Mouse (Mus musculus) gastrocnemius, postnatal 10 days (tissue): Measurements from ENCODE around the gene Gnb1. TPM values are rescaled to one million over a fixed set of nuclear protein-coding genes. Genes with fewer than 3 reads are reported as not detected.

Experiments used
- DNase-seq: peaks from one replicate; pipeline ENCODE4 v3.0.0; 2021; ENCODE audit warnings: mixed read lengths
- total RNA-seq, 2 experiments: library from RNA; stranded (reverse); gene quantifications; 2 replicates each; pipeline ENCODE4 v1.2.3; 2021

Gene Gnb1
- total RNA-seq, 2 experiments from 2014 or later: 156 to 177 TPM

GRCm38 (mm10) chr4:155482733-155483540 lies 8.2 kb upstream of the Gnb1 start:
- DNase-seq: no peak

DNA sequence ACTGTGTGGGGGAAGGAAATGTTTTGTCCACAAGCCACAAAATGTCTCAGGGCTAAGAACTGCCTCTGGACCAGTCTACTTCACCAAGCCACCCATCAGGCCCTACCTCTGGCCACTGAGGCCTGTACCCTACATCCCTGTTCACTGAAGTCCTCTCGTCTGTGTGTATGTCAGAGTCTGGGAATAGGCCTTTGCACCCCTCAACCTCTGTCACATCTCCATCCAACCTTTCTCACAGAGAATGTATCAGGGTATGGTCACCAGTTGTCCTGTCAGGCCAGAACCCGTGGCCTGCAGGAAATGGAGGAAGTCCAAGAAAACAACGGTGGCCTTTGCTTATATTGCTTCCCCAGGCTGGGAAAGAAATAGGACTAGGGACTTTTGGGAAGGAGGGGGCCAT lies 5.6 kb upstream of the Gnb1 start:
- no peak for DNase-seq

- DNase-seq: no peak
Observed at GRCm38 (mm10) chr4:155487746-155488145, 3.4 kb upstream of the Gnb1 start.

GRCm38 (mm10) chr4:155488232-155489025 lies 2.7 kb upstream of the Gnb1 start:
- no peak for DNase-seq

DNA sequence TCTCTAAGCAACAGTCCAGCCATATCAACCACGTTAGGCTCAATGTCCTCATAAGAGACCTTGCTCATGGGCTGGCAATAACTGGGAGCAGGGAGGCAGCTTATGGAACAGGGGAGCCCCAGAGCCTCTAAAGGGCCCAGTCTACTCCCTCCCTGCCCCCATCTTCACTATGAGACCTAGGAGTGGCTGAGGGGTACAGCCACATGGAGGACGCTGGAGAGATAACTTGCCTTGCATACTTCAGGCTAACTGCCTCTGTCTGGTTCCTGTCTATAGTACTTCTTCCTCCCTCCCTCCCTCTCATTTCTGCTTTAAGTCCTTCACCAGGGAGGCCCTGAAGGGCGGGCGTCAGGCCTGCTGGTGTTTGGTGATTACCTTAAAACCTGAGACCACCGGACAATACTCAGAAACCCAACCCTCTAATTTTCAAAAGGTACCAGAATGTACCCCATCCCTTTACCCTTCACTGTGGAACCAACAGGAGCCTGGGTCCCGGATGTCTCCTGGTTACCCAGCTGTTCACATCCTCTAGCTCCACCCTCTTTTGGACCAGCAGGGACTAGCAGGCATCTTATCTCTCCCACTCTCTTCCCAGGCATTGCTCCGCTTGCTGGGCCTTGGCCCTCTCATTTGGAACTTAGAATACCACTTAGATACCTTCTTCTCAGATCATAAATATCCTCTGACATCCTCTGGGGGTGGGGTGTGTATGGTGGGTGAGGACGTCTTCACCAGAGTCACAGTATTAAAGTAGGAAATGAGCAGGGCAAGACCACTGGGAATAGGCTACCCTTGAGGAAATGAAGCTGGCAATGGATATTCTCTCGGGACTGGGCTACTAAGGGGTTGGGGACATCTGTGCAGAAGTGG lies 1.8 kb upstream of the Gnb1 start:
- DNase-seq: no peak

GRCm38 (mm10) chr4:155490456-155490855 lies 705 bp upstream of the Gnb1 start:
- no peak for DNase-seq

DNA sequence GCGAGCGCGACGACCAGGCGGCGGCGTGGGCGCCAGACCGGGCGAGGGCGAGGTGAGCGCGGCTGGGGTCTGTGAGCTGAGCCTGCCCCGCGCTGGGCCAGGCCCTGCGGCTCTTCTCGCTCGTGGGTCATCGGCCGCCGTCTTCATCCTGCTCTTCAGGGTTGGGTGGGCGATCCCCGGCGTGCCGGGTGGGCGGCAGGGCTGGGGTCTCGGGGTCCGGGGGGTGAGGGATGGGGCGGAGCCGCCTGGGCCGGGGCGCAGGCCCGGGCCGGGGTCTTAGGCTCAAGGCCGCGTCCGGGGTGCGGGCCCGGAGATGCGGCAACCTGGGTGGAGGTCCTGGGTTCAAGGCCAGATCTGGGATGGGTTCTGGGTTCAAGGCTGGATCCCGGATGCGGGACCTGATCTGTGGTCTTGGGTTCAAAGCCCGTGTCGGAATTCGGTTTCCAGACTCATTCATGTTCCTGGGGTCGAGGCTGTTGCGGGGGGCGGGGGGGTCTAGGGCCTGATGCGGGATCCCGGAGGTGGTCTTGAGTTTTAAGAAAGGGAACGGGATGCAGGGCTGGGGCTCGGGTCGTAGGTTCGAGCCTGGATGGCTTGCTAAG lies 469 bp downstream of the Gnb1 start:
- no peak for DNase-seq

- DNase-seq: peak; percentile 60
Observed at GRCm38 (mm10) chr4:155492131-155492633, 1.0 kb downstream of the Gnb1 start.

- no peak for DNase-seq
Observed at GRCm38 (mm10) chr4:155494891-155495290, 3.7 kb downstream of the Gnb1 start.

- no peak for DNase-seq
Observed at GRCm38 (mm10) chr4:155497963-155498362, 6.8 kb downstream of the Gnb1 start.

DNA sequence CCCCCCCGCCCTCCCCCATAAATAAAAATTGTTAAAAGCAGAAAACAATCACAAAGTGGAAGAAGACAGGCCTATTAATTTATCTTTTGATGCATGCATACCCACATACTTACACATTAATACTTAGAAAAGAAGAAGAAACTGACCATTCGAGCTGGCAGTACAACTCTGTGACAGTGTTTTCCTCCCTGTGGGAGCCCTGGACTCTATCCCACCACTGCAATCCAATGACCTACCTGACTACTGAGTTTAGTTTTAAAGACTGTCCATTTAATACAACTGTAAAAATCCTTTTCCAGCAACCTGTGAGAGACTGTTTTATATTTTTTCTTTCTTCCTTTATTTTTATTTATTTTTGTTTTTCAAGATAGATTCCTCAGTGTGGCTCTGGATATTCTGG lies 10.0 kb downstream of the Gnb1 start:
- no peak for DNase-seq

DNA sequence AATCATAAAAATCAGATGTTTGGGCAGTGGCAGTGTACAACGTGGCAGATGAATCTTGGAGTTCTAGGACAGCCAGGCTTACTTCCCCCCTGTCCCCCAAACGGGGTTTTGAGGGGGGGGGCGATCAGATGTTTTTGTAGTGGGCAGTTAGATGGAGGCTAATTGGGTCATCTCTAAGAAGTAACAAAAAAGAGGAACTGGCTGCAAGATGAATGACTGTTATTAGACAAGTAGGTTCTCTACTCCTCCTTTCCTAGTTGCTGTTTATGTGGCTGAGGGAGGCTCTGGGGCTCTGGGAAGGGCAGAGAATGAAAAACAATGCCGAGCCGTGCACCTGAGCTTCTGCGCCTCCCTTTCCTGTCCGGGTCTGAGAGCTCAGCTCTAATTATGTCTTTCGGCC lies 13.9 kb downstream of the Gnb1 start:
- no peak for DNase-seq

DNA sequence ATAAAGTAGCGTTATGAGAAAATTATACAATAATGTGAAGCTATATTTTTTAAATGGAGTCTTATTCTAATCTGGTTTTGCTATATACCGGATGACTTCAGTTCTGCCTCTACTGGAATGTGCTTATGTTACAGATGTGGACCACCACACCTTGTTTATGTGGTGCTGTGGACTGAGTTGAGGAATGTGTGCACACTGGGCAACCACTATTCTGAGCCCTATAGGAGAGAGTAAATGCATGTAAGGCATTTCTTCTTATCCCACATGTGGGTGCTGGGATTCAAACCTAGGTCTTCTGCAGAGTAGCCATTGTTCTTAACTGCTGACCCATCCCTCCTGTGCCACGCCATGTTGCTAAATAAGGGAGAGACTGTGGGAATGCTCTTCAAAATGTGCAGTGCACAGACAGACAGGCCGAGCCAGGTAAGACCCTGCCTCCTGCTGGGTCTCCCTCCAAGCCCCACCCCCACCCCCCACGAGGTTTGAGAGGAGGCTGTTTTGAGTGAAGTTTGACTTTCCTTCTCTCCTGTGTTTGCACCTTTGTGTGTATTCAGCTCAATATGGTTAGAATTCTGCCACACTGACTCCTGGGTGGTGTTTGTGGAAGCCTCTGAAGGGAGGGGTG lies 14.6 kb downstream of the Gnb1 start:
- no peak for DNase-seq

DNA sequence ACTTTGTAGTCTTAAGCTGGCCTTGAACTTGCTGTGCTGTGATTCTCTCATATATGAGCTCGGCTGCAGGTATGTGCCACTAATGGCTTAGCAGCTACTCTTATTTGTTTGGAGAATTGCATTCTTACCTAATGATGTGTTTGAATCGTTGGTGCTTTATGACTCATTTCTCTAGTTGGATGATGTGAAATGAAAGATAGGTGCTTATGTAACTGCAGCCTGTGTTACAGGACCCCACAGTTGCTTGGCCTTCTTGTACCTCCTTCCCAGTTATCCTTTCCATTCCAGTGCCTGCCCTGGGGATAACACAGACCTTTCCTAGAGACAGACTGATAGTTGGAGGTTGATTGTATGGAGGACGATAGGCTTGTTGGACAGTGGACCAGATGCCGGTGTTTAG lies 17.5 kb downstream of the Gnb1 start:
- no peak for DNase-seq

DNA sequence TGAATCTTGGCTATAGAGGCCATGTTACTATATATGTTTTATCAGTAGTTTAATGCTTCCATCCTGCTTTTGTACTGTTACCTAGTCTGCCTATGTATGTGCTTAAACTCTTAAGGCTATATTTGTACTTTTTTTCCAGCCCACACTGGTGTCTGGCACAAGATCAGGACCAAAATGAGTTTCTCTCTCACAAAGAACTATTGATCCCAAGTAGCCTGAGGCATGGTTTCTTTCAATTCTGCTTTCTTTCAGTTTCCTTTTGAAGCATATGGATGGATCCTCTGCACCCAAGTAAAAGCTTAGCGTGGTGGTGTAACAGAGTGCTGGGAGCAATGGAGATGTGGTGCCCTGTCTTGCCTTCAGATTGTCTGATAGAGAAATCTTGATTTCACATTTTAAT lies 19.8 kb downstream of the Gnb1 start:
- DNase-seq: no peak

GRCm38 (mm10) chr4:155514810-155515209 lies 23.6 kb downstream of the Gnb1 start:
- DNase-seq: no peak

DNA sequence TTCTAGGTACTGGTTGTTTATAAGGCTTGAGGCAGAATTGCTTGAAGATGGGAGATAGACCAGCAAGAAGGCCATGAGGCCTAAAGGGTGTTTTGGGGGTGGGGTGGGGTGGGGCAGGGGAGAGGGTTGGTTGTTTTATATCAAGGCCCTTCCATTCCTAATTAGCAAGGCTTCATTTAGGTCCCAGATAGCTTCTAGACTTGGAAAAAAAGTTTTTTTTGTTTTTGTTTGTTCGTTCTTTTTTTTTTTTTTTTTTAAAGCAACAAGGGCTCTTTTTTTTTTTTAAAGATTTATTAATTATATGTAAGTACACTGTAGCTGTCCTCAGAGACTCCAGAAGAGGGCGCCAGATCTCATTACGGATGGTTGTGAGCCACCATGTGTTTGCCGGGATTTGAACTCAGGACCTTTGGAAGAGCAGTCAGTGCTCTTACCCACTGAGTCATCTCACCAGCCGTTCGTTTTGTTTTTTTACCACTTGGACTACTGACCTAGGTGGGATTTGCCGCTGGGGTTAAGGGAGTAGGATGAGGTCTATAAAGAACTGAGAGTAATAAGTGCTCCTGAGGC lies 26.9 kb downstream of the Gnb1 start:
- DNase-seq: no peak

DNA sequence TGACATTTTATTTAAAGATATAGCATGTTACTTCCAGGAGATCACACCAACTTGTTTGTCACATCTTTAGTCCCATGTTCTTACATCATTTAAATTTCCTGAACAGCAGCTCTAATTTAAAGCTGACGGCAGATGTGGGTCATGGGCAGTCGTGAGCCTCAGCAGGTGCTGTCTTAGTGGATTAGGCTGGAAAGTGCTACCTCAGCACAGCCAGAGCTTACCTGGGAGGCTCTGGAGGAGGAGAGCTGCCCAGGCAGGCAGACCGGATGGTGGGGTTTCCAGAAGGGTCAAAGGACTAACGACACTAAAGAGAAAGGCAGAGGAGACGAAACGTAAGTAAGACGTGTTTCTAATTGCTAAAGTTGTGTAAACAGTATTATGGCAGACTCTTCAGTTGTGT lies 31.2 kb downstream of the Gnb1 start:
- DNase-seq: no peak

DNA sequence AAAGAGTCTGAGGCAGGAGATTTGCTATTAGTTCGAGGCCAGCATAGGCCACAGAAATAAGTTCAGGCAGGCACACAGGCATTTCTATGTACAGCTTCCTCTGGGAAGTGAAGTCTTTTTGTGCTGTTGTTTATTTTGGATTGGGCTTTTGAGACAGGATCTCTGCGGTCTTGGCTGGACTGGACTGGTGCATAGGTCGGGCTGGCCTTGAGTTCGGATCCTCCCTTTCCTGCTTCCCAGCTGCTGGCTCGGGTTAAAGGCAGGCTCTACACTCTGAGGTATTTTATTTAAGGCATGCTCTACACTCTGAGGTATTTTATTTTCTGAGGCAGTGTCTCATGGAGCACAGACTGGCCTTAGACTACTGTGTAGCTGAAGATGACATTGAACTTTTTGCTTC lies 34.6 kb downstream of the Gnb1 start:
- no peak for DNase-seq

GRCm38 (mm10) chr4:155529294-155529693 lies 38.1 kb downstream of the Gnb1 start:
- DNase-seq: no peak

- no peak for DNase-seq
Observed at GRCm38 (mm10) chr4:155549993-155550392, 58.8 kb downstream of the Gnb1 start.
